Mouse (Mus musculus): ENCODE measurements around the gene Lcor. TPM values are rescaled to one million over a fixed set of nuclear protein-coding genes. Genes with fewer than 3 reads are reported as not detected.

Gene Lcor
- polyA plus RNA-seq, 1 experiment from 2014 or later = 7.9 TPM

DNA sequence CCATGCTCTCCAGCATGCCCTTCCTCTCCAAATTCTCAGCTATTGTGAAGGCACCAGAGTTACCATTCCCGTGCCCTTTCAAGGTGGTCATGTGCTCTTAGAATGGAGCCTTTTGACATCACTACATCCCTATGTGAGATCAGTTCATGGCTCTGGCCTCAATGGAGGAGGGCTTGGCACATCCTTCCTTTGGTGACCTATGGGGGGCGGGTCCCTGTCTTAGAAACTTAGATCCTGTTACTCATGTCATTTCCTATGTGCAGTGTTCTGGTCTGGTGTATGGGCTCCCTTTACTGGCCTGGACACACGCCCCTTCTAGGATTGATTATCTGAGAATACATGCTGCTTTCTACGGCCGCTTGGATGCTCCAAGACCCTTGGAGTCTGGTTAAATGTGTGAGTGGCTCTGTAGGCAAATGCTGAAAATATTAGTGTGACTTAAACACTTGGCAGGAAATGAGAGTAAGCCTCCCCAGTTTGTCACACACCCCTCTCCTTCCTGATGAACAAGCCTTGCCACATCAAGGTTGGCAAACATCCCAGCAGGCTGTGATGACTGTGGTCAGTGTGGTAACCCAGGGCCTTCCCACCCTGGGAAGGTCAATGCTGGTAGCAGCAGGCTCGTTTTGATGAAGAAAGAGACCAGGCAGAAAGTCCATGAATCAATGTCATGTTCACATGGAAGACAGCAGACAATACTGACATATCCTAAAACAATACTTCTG lies 114.9 kb downstream of the Lcor start:
- ATAC-seq = peak; percentile 97
- Histone ChIP-seq H3K36me3 (replicated peaks; ENCODE audit: insufficient read depth, low read length) (no peaks in the 10 kb centered on the region), H3K27ac (ENCODE audit: low read depth) (peak overlapping the region; percentile 41), H3K27me3 (ENCODE audit: insufficient read depth, low read length) (no peaks in the 10 kb centered on the region), H3K4me2 (ENCODE audit: low read depth, low read length) (no peak overlapping the region), H3K9ac (replicated peaks) (no peak overlapping the region), H3K4me3 (ENCODE audit: low read depth, low read length) (no peak overlapping the region), H3K9me3 (ENCODE audit: low read length) (no peaks in the 10 kb centered on the region), H3K4me1 (ENCODE audit: insufficient read depth) (peaks cover 18% of the 10 kb centered on the region)
- no peak for TF ChIP-seq CTCF (IDR thresholded peaks at IDR 0.05; ENCODE audit: low read depth)
- TF ChIP-seq EP300 (IDR thresholded peaks at IDR 0.05; ENCODE audit: low read depth) = no peak; the same call in 1 of the 2 replicates
- WGBS (ENCODE audit: insufficient replicate concordance) = 51% methylated on average over 6 of the region's 6 CpGs
- peak; percentile 87 for DNase-seq

DNA sequence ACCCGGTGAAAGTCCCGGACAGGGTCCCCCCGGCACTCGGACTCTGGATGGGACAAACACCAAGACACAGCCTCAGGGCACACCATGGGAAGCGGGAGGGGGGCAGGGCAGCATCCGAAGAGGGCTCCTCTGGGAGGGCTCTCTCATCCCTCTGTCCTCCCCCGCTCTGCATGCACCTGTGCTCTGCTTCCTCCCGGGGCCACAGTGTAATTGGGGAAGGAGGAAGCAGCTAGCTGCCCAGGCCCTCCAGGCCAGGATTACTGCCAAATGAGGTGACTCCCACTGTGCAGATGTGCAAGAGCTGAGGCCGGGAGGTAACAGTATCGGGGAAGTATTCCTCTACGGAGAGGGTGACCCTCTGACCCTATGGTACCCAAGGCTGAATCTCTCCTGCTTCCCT lies 118.2 kb downstream of the Lcor start:
- Histone ChIP-seq H3K9me3 (ENCODE audit: low read length) (no peaks in the 10 kb centered on the region), H3K27me3 (ENCODE audit: insufficient read depth, low read length) (no peaks in the 10 kb centered on the region), H3K4me1 (ENCODE audit: insufficient read depth) (peaks cover 22% of the 10 kb centered on the region), H3K4me2 (ENCODE audit: low read depth, low read length) (no peak overlapping the region), H3K9ac (replicated peaks) (no peak overlapping the region), H3K4me3 (ENCODE audit: low read depth, low read length) (no peak overlapping the region), H3K36me3 (replicated peaks; ENCODE audit: insufficient read depth, low read length) (no peaks in the 10 kb centered on the region), H3K27ac (ENCODE audit: low read depth) (no peak overlapping the region)
- TF ChIP-seq CTCF (IDR thresholded peaks at IDR 0.05; ENCODE audit: low read depth) (no peak), EP300 (IDR thresholded peaks at IDR 0.05; ENCODE audit: low read depth) (no peak)
- ATAC-seq (no peak), DNase-seq (no peak)
- 61% methylated on average over 11 of the region's 11 CpGs for WGBS (ENCODE audit: insufficient replicate concordance)

DNA sequence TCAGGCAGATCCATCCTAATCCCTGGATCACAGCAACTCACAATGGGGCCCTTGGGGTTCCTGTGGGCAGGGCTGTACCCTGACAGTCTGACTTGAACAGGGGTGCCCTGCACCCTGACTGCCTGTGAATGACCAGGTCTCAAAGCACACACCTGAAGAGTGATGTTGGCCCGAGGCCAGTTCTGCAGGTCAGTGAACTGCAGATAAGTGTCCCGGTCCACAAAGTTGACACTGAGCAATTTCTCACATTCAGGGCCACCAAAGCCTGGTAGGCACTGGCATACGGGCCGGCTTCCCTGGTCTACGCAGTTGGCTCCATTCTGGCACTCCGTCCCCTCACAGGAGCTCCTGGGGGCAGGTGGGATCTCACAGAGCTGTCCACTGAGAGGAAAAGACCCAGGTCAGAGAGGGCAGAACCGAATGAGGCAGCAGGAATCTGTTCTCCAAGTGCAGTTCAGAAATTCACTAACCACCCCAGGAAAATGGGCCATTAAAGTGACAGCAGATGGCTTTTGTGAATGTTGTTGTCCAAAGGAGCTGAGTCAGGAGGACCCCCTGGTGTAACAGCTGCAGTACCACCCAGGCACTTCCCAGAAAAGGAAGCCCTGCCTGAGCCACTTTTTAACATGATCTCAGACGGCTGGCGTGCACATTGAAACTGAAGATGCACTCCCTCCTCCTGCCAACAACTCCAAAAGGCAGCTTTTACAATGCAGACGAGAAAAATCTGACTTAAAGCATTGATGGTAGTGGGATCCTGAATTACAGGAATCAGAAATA lies 124.0 kb downstream of the Lcor start:
- H3K36me3 ChIP-seq (replicated peaks; ENCODE audit: insufficient read depth, low read length) = no peaks in the 10 kb centered on the region
- peaks cover 3% of the 10 kb centered on the region; the same call in 1 of the 2 replicates for H3K4me1 ChIP-seq (ENCODE audit: insufficient read depth)
- H3K27me3 ChIP-seq (ENCODE audit: insufficient read depth, low read length) = no peaks in the 10 kb centered on the region
- no peak overlapping the region for H3K4me2 ChIP-seq (ENCODE audit: low read depth, low read length)
- peak; percentile 71 for DNase-seq
- H3K9me3 ChIP-seq (ENCODE audit: low read length) = no peaks in the 10 kb centered on the region
- 77% methylated on average over 10 of the region's 10 CpGs for WGBS (ENCODE audit: insufficient replicate concordance)
- H3K4me3 ChIP-seq (ENCODE audit: low read depth, low read length) = no peak overlapping the region
- H3K9ac ChIP-seq (replicated peaks) = 0 out of 2 replicates have a peak overlapping the region, but pooled peaks have one; percentile 4
- no peak overlapping the region for H3K27ac ChIP-seq (ENCODE audit: low read depth)
- ATAC-seq = peak; percentile 62
- TF ChIP-seq CTCF (IDR thresholded peaks at IDR 0.05; ENCODE audit: low read depth) = no peak
- TF ChIP-seq EP300 (IDR thresholded peaks at IDR 0.05; ENCODE audit: low read depth) = no peak

DNA sequence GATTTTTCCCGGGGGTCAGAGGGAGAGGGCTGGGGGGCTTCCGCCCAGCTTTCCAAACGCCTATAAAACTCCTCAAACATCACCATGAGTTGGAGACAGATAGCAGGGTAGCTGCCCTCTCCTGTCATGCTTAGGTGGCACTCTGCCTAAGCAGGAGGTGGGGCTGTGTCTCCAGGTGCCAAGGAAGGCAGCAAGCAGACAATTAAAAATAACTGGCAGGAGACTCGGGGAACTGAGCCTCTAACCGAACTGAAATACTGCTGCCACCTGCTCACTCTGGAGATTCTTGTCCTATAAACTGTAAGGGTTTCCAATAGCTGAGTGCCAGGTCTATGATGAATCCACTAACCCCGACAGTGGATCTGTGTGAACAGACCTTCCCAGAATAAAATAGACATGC lies 129.2 kb downstream of the Lcor start:
- ATAC-seq = no peak
- TF ChIP-seq CTCF (IDR thresholded peaks at IDR 0.05; ENCODE audit: low read depth) (no peak), EP300 (IDR thresholded peaks at IDR 0.05; ENCODE audit: low read depth) (no peak)

More for the DNA sequence above, 129.2 kb downstream of the Lcor start:
- H3K9ac ChIP-seq (replicated peaks) = no peak overlapping the region
- no peaks in the 10 kb centered on the region for H3K36me3 ChIP-seq (replicated peaks; ENCODE audit: insufficient read depth, low read length)
- no peaks in the 10 kb centered on the region for H3K9me3 ChIP-seq (ENCODE audit: low read length)
- no peaks in the 10 kb centered on the region for H3K27me3 ChIP-seq (ENCODE audit: insufficient read depth, low read length)
- no peak overlapping the region for H3K4me2 ChIP-seq (ENCODE audit: low read depth, low read length)
- H3K27ac ChIP-seq (ENCODE audit: low read depth) = no peak overlapping the region
- DNase-seq = no peak
- WGBS (ENCODE audit: insufficient replicate concordance) = 58% methylated on average over 6 of the region's 6 CpGs
- H3K4me1 ChIP-seq (ENCODE audit: insufficient read depth) = no peaks in the 10 kb centered on the region
- no peak overlapping the region for H3K4me3 ChIP-seq (ENCODE audit: low read depth, low read length)

Small RNA genes within 50 kb of the gene (microRNA-seq; reads per million reads assigned to microRNA genes)
- not detected for gene Mir8091

Other genes with a start within 250 kb of the Lcor start
- 45.8 and 49.2 TPM in 2 replicates for gene Tm9sf3, start 218.6 kb upstream of the Lcor start, polyA plus RNA-seq (2015; fragmentation: Nextera tagmentation; extraction: Ambion mirVana)
- 17.1 and 21.8 TPM in 2 replicates for gene Pik3ap1, start 97.5 kb upstream of the Lcor start, polyA plus RNA-seq (2015; fragmentation: Nextera tagmentation; extraction: Ambion mirVana)
- 0.64 and 0.86 TPM in 2 replicates for gene Gm340, start 99.7 kb downstream of the Lcor start, polyA plus RNA-seq (2015; fragmentation: Nextera tagmentation; extraction: Ambion mirVana)

Measured in liver, postnatal 0 days (tissue).